Mouse (Mus musculus) hindbrain, embryonic 15.5 days (tissue): ENCODE measurements at regions not wholly inside any gene's neighbourhood (a gene's known extent, or its start where the extent isn't known, plus 50 kb on each side); places are given as distances from the start of the nearest gene placed in this dataset.
A peak's percentile ranks its signal among the peaks of the same experiment; 100 is the strongest.

ENCODE experiments used
- ATAC-seq: fragments of 200-750 bp; cut with Nextera tagmentation; 2 replicates; pipeline ENCODE4 v1.8.0; 2017; ENCODE audit warnings: low read depth, moderate number of reproducible peaks, moderate TSS enrichment; ENCODE audit not compliant: low FRiP score
- H3K27ac ChIP-seq: fragments of 300-500 bp; sonication (generic); replicated peaks from 2 replicates; pipeline ENCODE4 v1.5.1; 2015; ENCODE audit warnings: mild to moderate bottlenecking, inconsistent platforms
- H3K27me3 ChIP-seq: fragments of 300-500 bp; sonication (generic); 2 replicates; pipeline ENCODE4 v1.6.1; 2015; ENCODE audit warnings: control low read depth, inconsistent platforms
- H3K36me3 ChIP-seq: fragments of 300-500 bp; sonication (generic); 2 replicates; pipeline ENCODE4 v1.6.1; 2015; ENCODE audit warnings: control low read depth, inconsistent platforms
- H3K4me1 ChIP-seq: fragments of 300-500 bp; sonication (generic); replicated peaks from 2 replicates; pipeline ENCODE4 v1.6.1; 2015; ENCODE audit warnings: control low read depth, inconsistent platforms
- H3K4me2 ChIP-seq: fragments of 300-500 bp; sonication (generic); 2 replicates; pipeline ENCODE4 v1.6.1; 2015; ENCODE audit warnings: moderate library complexity, mild to moderate bottlenecking, inconsistent platforms
- H3K4me3 ChIP-seq: fragments of 300-500 bp; sonication (generic); 2 replicates; pipeline ENCODE4 v1.5.1; 2015; ENCODE audit warnings: mild to moderate bottlenecking, inconsistent platforms
- H3K9ac ChIP-seq: fragments of 300-500 bp; sonication (generic); 2 replicates; pipeline ENCODE4 v1.6.1; 2015; ENCODE audit warnings: inconsistent platforms
- H3K9me3 ChIP-seq: fragments of 300-500 bp; sonication (generic); 2 replicates; pipeline ENCODE4 v1.6.1; 2016; ENCODE audit warnings: control low read depth, inconsistent platforms
- WGBS: fragments of 180-500 bp; shearing (Covaris S2); methylation state at CpG from one replicate; pipeline ENCODE4 v1.1.7; 2015; 5-methylcytosine and 5-hydroxymethylcytosine counted together

DNA sequence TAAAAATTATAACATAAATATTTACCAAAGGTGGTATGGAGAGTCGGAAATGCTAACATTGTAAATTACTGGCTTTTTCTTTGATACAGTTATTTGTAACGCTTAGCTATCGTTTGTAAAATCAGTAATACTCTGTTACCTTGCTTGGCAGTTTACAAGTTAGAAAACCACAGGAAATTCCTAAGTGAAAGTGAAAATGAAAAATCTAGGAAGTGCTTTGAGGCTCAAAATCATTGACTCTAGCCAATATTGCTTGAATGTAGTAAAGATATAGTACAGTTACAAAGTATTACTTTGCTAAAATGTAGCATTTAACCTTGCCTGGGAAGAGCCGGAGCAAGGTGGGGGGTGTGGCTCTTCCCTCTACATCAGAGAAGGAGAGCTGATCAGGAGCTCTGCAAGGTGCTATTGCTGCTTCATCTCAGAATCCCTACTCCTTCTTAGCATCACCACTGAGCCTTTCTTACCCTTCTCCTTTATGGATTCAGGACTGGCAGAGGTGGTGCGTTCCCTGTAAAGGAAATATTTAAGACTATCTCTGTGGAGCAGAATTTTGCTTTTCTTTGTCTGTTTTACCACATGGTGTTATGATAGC lies 58.5 kb upstream of the Gpc5 start:
- no peak overlapping the region for H3K9ac ChIP-seq
- H3K9me3 ChIP-seq = no peaks in the 10 kb centered on the region
- ATAC-seq = no peak
- H3K4me2 ChIP-seq = no peak overlapping the region
- H3K27ac ChIP-seq = no peak overlapping the region
- no peak overlapping the region for H3K4me3 ChIP-seq
- no peaks in the 10 kb centered on the region for H3K36me3 ChIP-seq
- 0 out of 2 replicates have a peak, but pooled peaks cover 2% of the 10 kb centered on the region for H3K27me3 ChIP-seq
- 91% methylated on average over 5 of the region's 5 CpGs for WGBS
- H3K4me1 ChIP-seq = no peaks in the 10 kb centered on the region

DNA sequence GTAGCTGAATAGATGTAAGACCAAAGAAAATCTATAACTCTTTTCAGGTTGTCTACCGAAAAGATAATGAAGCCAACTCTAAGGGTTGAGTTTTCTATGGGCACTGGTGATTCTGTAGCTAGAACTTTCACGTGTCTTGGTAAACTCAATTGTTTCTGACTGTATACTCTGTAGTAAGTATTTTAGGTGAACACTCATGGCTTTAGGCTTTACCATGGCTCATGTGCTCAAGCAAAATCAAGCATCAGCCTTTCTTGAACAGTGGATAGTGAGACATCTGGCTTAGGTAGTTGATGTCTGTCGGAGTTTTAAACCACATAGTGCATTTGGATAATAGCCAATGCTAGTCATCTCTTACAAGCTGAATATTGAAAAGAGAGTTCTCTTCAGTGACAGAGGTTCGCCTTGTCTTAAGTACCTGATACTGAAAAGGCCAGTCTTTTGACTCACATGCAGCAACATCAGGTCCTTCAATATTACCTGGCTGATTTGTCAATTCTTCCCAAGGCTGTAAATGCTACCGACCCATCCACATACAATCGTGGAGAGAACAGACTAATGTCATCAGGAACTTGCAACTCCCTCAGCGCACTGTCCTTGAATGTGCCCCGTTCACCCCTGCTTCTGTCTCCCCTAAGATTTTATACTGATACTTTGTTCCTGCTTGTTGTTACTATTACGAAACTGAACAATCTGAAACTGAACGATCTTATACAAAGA lies 57.1 kb upstream of the Gpc5 start:
- Histone ChIP-seq H3K4me1 (peaks cover under 1% of the 10 kb centered on the region), H3K27ac (no peak overlapping the region), H3K4me2 (no peak overlapping the region), H3K36me3 (no peaks in the 10 kb centered on the region), H3K9ac (no peak overlapping the region), H3K27me3 (peaks cover 5% of the 10 kb centered on the region; the same call in 1 of the 2 replicates), H3K4me3 (no peak overlapping the region), H3K9me3 (no peaks in the 10 kb centered on the region)
- WGBS = 93% methylated on average over 10 of the region's 10 CpGs
- no peak for ATAC-seq

DNA sequence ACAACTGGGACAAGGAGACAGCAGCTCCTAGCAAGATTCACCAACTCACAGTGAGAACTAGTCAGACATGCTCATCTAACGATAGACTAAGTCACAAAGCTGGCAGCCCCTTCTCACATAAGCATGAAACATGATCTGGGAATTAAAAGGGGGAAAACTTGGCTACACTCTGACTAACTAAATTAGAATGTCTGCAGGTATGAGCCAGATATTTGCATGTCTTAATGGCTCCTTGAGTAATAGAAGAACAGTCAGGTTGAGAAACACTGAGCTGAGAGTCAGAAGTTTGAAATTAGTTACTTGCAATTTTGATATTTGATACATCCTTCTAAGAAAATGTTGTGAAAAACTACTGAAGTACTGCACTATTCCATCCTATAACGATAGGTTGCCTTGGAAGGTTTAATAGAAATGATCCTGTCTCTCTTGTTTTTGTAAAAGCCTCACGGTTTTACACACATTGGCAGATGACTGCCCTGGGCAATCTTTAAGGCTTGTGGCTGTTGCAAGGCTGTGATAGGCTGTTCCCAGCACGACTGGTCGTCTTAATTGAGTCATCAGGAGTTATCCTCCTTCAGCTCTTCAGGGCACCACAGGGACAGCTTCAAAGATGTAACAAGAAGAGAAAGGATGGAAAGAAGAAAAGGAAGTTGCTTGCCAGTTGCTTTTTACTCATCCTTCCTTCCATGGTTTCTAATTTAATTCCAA lies 54.8 kb upstream of the Gpc5 start:
- Histone ChIP-seq H3K9me3 (no peaks in the 10 kb centered on the region), H3K9ac (no peak overlapping the region), H3K4me3 (no peak overlapping the region), H3K4me2 (no peak overlapping the region), H3K27ac (no peak overlapping the region), H3K4me1 (peaks cover 6% of the 10 kb centered on the region), H3K36me3 (no peaks in the 10 kb centered on the region), H3K27me3 (peaks cover 5% of the 10 kb centered on the region; the same call in 1 of the 2 replicates)
- 55% methylated on average over 5 of the region's 5 CpGs for WGBS
- ATAC-seq = no peak

DNA sequence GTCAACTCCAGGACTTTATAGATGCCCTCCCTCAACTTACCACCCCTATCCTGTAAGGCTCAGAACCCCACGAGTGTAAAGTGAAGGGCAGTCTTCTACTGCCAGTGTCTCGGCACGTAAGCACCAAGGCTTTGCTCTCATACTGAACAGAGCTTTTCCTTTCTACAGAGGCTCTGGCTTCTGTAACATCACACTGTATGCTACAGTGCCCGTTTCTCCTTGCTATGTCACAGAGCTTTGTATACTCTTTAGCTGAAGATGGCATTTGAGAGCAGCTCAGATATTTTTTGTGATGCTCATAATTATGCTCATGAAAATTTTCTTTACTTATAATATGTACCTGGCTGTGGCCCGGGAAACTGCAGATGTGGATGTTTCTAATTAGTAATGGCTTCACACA lies 53.2 kb upstream of the Gpc5 start:
- H3K9ac ChIP-seq = no peak overlapping the region
- H3K4me2 ChIP-seq = no peak overlapping the region
- no peak overlapping the region for H3K4me3 ChIP-seq
- peaks cover 5% of the 10 kb centered on the region; the same call in 1 of the 2 replicates for H3K27me3 ChIP-seq
- H3K4me1 ChIP-seq = peaks cover 21% of the 10 kb centered on the region
- H3K36me3 ChIP-seq = peaks cover 1% of the 10 kb centered on the region
- no peak for ATAC-seq
- 67% methylated on average over 5 of the region's 5 CpGs for WGBS
- H3K27ac ChIP-seq = no peak overlapping the region
- no peaks in the 10 kb centered on the region for H3K9me3 ChIP-seq

DNA sequence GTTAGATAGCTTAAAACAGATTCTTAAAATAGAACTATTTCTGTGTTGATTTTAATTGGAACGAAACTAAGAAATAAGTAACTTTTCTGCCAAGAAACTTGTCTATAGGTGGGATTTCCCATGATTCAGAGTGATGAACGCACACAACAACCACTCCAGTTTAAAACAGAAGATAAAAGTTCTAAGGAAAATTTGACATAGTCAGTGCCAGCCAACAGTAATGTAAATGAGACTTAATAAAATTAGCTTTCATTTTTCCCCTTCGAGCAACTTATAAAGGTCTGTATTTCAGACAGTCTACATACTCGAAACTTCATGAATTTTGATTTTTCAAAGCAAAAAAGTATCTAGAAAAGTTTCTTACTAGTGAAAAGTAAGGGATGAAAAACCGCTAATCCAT lies 52.5 kb upstream of the Gpc5 start:
- H3K9ac ChIP-seq = no peak overlapping the region
- WGBS = 77% methylated on average over 5 of the region's 5 CpGs
- H3K27ac ChIP-seq = no peak overlapping the region
- H3K9me3 ChIP-seq = no peaks in the 10 kb centered on the region
- no peak overlapping the region for H3K4me2 ChIP-seq
- peaks cover 7% of the 10 kb centered on the region for H3K36me3 ChIP-seq
- H3K4me3 ChIP-seq = no peak overlapping the region
- peaks cover 27% of the 10 kb centered on the region for H3K4me1 ChIP-seq
- H3K27me3 ChIP-seq = peaks cover 5% of the 10 kb centered on the region; the same call in 1 of the 2 replicates
- no peak for ATAC-seq

DNA sequence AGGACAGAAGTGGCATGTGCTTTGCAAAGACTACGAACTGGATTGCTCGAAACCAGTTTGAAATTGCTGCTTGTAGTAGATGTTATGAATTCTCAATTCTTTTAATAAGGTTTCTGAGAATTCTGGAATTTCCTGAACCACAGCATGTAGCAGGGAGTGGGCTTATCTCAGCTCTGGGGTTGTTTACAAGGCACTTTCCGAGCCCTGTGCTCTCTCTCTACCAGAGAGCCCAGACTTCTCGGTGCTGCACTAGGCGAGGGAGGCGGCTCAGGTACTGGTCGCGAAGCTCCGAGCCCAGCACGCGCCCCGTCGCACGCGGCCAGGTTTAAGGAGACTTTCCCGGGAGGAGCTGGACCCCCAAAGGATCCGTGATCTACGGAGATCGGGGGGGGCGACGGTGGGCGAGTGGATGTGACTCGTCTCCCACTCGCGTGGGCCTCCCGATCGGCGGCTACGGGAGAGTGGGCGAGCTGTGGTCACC lies 51.9 kb upstream of the Gpc5 start:
- peaks cover 8% of the 10 kb centered on the region for H3K36me3 ChIP-seq
- 1% methylated on average over 30 of the region's 30 CpGs for WGBS
- peak overlapping the region; percentile 95 for H3K9ac ChIP-seq

DNA sequence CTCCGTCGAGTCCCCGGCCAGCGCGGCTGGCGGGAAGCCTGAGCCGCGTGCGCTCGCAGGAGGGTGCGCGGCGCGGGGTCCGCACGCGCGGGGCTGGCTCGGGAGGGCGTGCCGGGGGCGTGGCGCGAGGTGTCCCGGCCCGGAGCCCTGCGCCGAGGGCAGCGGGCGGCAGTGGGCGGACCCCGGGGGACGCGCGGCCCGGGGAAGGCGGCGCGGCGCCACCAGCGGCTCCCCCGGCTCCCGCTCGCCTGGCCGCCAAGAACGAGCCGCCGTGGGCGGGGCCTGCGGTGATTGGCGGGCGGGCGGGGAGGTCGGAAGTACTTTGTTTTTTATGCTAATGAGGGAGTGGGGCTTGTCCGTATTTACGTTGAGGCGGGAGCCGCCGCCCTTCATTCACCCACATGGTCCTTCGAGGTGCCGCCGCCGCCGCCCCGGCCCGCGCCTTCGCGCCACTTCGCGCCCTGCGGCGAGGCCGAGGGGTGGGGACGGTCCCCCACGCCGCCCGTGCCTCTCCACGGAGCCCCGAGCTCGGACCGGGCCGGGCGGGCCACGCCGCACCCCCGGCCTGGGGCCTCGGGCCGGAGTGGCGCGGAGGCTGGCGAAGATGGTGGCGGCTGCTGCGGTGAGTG lies 51.3 kb upstream of the Gpc5 start:
- WGBS = under 1% methylated on average over 88 of the region's 94 CpGs
- H3K4me1 ChIP-seq = peaks cover 33% of the 10 kb centered on the region
- peaks cover 5% of the 10 kb centered on the region; the same call in 1 of the 2 replicates for H3K27me3 ChIP-seq
- peak overlapping the region; percentile 78 for H3K4me3 ChIP-seq
- H3K9me3 ChIP-seq = no peaks in the 10 kb centered on the region
- H3K9ac ChIP-seq = peak overlapping the region; percentile 95
- peak overlapping the region; percentile 91 for H3K27ac ChIP-seq
- peaks cover 12% of the 10 kb centered on the region for H3K36me3 ChIP-seq
- ATAC-seq = peak; percentile 88
- peak overlapping the region; percentile 95 for H3K4me2 ChIP-seq

More for the DNA sequence above, 51.9 kb upstream of the Gpc5 start:
- Histone ChIP-seq H3K4me1 (peaks cover 27% of the 10 kb centered on the region), H3K9me3 (no peaks in the 10 kb centered on the region), H3K27ac (peak overlapping the region; percentile 91), H3K4me2 (peak overlapping the region; percentile 95), H3K27me3 (peaks cover 5% of the 10 kb centered on the region; the same call in 1 of the 2 replicates), H3K4me3 (peak overlapping the region; percentile 78)
- peak; percentile 17; the same call in 1 of the 2 replicates for ATAC-seq

DNA sequence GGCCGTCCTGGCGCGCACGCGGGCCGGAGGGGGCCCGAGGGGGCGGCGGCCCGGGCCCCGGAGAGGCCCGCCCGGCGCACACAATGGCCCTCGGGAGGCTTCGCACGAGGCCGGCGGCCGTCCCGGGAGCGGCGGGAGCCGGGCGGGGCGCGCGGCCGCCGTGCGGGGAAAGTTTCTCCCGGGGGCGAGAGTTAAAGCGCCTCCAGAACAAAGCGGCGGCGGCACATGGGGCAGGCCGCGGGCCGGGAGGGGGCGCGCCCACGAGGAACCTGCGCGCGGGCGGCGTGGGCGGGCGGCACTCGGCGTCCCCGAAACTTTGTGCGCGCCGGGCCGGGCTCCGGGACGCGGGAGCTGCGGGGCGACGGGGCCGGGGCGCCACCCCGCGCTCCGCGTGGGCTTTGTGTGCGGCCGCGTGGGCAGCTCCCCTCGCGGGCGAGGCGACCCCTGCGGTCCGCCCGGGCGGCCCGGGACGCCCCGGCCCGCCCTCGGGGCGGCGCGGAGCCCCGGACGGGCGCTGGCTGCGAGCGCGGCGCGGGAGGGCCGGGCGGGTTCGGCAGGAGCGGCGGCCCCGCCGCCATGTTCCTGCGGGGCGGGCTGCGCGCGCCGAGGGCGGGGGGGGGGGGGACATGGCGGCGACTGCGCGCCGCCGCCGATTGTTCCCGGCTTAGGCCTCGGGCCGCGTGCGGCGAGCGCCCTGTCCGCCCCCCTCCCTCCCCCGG lies 50.5 kb upstream of the Gpc5 start:
- Histone ChIP-seq H3K4me1 (peaks cover 37% of the 10 kb centered on the region), H3K9me3 (no peaks in the 10 kb centered on the region), H3K4me2 (peak overlapping the region; percentile 95), H3K9ac (peak overlapping the region; percentile 95), H3K4me3 (peak overlapping the region; percentile 78), H3K27me3 (peaks cover 5% of the 10 kb centered on the region; the same call in 1 of the 2 replicates), H3K27ac (peak overlapping the region; percentile 91), H3K36me3 (peaks cover 15% of the 10 kb centered on the region)
- WGBS = under 1% methylated on average over 54 of the region's 126 CpGs
- ATAC-seq = peak; percentile 69

DNA sequence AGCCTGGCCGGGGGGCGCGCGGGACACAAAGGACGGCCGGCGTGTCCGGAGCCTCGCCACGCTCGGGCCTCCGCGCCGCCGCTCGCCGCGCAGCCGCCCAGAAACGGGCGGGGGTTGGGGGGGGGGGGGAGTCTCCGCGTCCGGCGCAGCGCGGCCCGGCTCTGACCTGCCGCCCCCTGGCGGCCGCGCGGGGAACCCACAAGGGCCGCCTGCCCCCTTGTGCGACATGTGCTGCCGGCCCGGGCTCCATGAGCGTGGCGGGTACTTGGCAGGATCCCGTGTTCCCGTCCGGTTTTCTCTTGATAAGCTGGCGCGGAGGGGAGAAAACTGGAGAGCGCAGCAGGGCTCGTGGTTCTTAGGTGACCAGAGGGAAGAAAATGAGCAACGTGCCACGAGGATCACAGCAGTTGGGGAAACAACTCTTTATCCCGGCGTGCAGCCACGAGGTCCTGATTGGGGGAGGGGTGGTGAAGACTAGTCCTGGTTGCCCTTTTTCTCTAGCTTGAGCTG lies 49.9 kb upstream of the Gpc5 start:
- H3K27ac ChIP-seq = peak overlapping the region; percentile 91
- H3K4me1 ChIP-seq = peaks cover 37% of the 10 kb centered on the region
- WGBS = under 1% methylated on average over 29 of the region's 51 CpGs
- H3K4me2 ChIP-seq = peak overlapping the region; percentile 95
- H3K27me3 ChIP-seq = peaks cover 5% of the 10 kb centered on the region; the same call in 1 of the 2 replicates
- peak overlapping the region; percentile 78 for H3K4me3 ChIP-seq
- H3K9ac ChIP-seq = peak overlapping the region; percentile 95
- H3K9me3 ChIP-seq = no peaks in the 10 kb centered on the region
- ATAC-seq = peak; percentile 83
- H3K36me3 ChIP-seq = peaks cover 20% of the 10 kb centered on the region
